Mouse (Mus musculus): Measurements from ENCODE around the gene 1700016K19Rik.

GRCm38 (mm10) chr11:75957124-75957832, 42.4 kb upstream of the 1700016K19Rik start:
- TF ChIP-seq CTCF (IDR thresholded peaks at IDR 0.05; ENCODE audit: borderline replicate concordance, control insufficient read depth, extremely low read depth, insufficient read depth, low read length, poor library complexity), result no peak
- no peak for TF ChIP-seq POLR2A (IDR thresholded peaks at IDR 0.05; ENCODE audit: control insufficient read depth, extremely low read depth, insufficient read depth, low read length, poor library complexity)
